Mouse (Mus musculus) bone marrow, adult 2 months (tissue): ENCODE data around the gene Il2rb.

ENCODE experiments used
- CTCF ChIP-seq: fragments of 200-500 bp; IDR thresholded peaks from 2 replicates; pipeline ENCODE4 v1.5.1; 2011; ENCODE audit warnings: low read length, control low read depth; ENCODE audit not compliant: control insufficient read depth, insufficient read depth
- POLR2A ChIP-seq: fragments of 200-500 bp; IDR thresholded peaks from 2 replicates; pipeline ENCODE4 v1.6.1; 2011; ENCODE audit warnings: low read depth, mild to moderate bottlenecking, control low read depth, low read length, borderline replicate concordance; ENCODE audit not compliant: control insufficient read depth

GRCm38 (mm10) chr15:78438973-78439372 lies 56.1 kb downstream of the Il2rb start:
- TF ChIP-seq POLR2A (no peak), CTCF (no peak)
